Mouse (Mus musculus) small intestine, adult 2 months (tissue): Measurements from ENCODE around the gene Cggbp1. TPM values are rescaled to one million over a fixed set of nuclear protein-coding genes. Genes with fewer than 3 reads are reported as not detected.

ENCODE experiments used
- H3K27ac ChIP-seq: fragments of 200-500 bp; 2 replicates; pipeline ENCODE4 v1.5.1; 2012; ENCODE audit warnings: low read depth, low read length, control low read depth, inconsistent platforms; ENCODE audit not compliant: insufficient read depth
- H3K27me3 ChIP-seq: fragments of 200-500 bp; 2 replicates; pipeline ENCODE4 v1.6.1; 2012; ENCODE audit warnings: mild to moderate bottlenecking, moderate library complexity, low read length, inconsistent platforms; ENCODE audit not compliant: control insufficient read depth, insufficient read depth
- H3K36me3 ChIP-seq: fragments of 200-500 bp; 2 replicates; pipeline ENCODE4 v1.6.1; 2012; ENCODE audit warnings: mild to moderate bottlenecking, low read length, control low read depth, inconsistent platforms; ENCODE audit not compliant: control insufficient read depth, insufficient read depth
- H3K4me1 ChIP-seq: fragments of 200-500 bp; 2 replicates; pipeline ENCODE4 v1.6.1; 2012; ENCODE audit warnings: low read length, inconsistent platforms, mixed read lengths; ENCODE audit not compliant: control insufficient read depth, insufficient read depth, insufficient read length
- H3K4me3 ChIP-seq: fragments of 200-500 bp; 2 replicates; pipeline ENCODE4 v1.5.1; 2012; ENCODE audit warnings: low read depth, mild to moderate bottlenecking, control low read depth, inconsistent platforms, low read length, moderate library complexity
- CTCF ChIP-seq: fragments of 200-500 bp; IDR thresholded peaks from 2 replicates; pipeline ENCODE4 v1.5.1; 2012; ENCODE audit warnings: low read depth, mild to moderate bottlenecking, control low read depth, inconsistent platforms, low read length, moderate library complexity, mixed read lengths; ENCODE audit not compliant: insufficient replicate concordance, insufficient read length; ENCODE audit errors: extremely low read depth
- POLR2A ChIP-seq: fragments of 200-500 bp; IDR thresholded peaks from 2 replicates; pipeline ENCODE4 v1.6.1; 2012; ENCODE audit warnings: low read depth, mild to moderate bottlenecking, control low read depth, inconsistent platforms, low read length, moderate library complexity
- WGBS: fragments of 180-500 bp; shearing (Covaris S2); methylation state at CpG from one replicate; pipeline ENCODE4 v1.1.7; 2018; 5-methylcytosine and 5-hydroxymethylcytosine counted together
- polyA plus RNA-seq: library from polyadenylated mRNA; depleted of rRNA; stranded (reverse); fragments of >200 nt; gene quantifications from 2 replicates; pipeline ENCODE4 v1.2.3, GENCODE M21; 2012; rRNA removed

Cggbp1 gene
- polyA plus RNA-seq: 1.6 and 3.8 TPM in 2 replicates

DNA sequence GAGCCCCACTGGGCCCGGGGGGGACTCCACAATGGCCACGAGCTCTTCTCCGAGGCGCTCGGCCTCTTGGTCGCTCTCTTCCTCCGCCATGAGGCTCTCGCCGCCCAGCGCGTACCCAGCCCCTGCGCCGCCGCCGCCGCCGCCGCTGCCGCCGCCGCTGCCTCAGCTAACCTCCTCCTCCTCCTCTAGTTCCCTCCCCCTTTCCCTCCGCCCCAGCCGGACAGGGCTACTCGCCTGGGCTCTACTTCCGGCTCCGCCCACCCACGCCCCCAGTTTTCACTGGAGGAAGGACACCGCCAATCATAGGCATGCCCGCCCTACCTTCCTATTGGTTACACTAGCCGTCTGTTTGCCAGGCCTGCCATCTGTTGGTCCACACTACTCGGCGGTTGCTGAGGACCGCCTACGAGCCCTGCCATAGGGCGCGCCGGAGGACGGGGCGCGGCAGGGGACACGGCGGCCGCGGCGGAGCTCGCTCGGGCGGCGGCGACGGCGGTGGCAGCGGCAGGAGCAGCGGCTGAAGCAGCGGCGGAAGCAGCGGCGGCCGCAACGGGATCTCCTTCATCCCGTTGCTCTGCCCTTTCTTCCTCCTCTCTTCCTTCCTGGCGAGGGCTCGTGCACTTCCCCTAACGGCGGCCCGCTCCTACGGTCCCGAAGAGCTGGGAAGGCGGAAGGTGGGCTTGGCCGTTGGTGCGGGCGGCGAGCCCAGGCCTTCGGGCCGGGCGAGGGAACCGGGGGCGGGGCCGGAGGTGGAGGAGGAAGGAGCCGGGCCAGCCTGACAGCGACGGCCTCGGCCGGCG lies at the start of gene Cggbp1, which contains the start of gene Zfp654:
Cggbp1 (plus strand) TSS at position 434 of the 800 bp plus-strand sequence.
Zfp654 (minus strand) TSS at position 90 of the 800 bp plus-strand sequence.
- WGBS: under 1% methylated on average over 75 of the region's 85 CpGs
- Histone ChIP-seq H3K4me1 (peaks cover 2% of the 10 kb centered on the region; the same call in 1 of the 2 replicates), H3K36me3 (peaks cover 16% of the 10 kb centered on the region), H3K4me3 (peak within 1 kb of the TSS; percentile 92), H3K27ac (peak within 1 kb of the TSS; percentile 94), H3K27me3 (no peaks in the 10 kb centered on the region)
- TF ChIP-seq POLR2A (peak; percentile 73), CTCF (no peak)

DNA sequence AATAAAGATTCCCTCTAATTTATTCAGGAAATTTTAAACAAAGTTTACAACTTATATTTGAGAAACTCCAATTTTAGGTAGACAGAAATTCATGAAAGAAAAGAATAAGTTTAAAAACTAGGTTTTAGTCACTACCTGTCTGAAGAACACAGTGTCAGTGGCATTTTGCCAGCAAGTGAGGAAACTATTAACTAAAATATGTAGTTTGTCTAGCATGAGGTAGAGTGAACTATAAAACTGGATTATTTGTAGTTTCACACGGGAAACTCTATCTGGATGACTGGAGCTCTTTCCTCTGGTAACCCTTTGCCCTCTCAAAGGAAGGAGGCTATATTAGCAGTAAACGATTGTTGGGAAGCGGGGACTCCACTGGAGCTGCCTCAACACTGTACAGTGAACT lies 48.8 kb upstream of the Cggbp1 start:
- TF ChIP-seq POLR2A: no peak
- no peak for TF ChIP-seq CTCF
- H3K4me1 ChIP-seq: 0 out of 2 replicates have a peak, but pooled peaks cover 1% of the 10 kb centered on the region
- WGBS: 59% methylated on average over 3 of the region's 3 CpGs
- no peak overlapping the region for H3K27ac ChIP-seq
- H3K27me3 ChIP-seq: no peaks in the 10 kb centered on the region
- H3K36me3 ChIP-seq: peaks cover 4% of the 10 kb centered on the region; the same call in 1 of the 2 replicates
- H3K4me3 ChIP-seq: no peak overlapping the region

DNA sequence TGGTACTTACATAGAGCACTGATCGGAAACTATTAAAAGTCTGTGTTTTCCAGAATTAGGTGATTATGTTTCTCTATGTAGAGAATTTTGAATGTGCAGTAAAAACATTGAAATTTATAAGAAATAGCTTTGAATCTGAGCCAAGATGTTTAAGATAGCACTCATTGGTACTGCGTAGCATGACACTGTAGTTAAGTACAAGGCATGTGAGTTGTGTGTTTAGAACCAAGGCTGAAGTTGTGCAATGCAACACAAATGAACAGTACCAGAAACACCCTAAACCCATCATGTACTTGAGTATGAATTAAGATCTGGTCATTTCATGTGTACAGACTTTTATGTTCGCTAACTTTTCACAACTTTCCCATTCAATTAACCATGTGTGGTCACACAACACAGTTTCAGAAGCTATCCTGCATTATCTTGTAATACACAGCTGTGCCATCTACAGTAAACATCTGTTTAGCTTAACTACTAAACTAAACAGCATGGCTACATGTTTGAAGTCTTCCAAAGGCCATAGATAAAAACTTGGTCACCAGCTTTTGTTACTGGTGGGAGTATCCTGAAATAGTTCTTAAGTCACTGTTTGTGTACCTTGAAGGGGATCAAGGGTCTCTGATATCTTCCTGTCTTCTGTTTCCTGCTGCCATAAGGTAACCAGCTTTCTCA lies 34.6 kb upstream of the Cggbp1 start:
- H3K27me3 ChIP-seq: no peaks in the 10 kb centered on the region
- 95% methylated on average over 3 of the region's 3 CpGs for WGBS
- peaks cover 6% of the 10 kb centered on the region for H3K36me3 ChIP-seq
- H3K27ac ChIP-seq: no peak overlapping the region
- no peak overlapping the region for H3K4me3 ChIP-seq
- no peak for TF ChIP-seq CTCF
- no peak for TF ChIP-seq POLR2A
- H3K4me1 ChIP-seq: no peaks in the 10 kb centered on the region

DNA sequence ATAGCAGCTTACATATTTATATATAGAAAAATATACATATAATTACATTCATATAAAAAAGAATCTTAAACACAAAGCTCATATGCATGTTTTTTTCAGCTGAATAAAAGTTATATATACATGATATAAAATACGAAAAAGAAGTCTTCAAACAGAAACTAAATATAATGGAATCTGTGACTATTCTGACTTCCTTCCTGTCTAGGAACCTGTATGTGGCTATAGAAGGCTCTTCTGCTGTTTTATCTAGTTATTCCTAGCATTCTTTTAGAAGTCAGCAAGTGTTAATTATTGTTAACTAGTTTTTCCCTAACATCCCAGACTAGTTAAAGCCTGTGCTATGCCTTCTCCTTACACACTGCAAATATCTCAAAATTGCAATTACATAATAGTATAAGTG lies 27.9 kb upstream of the Cggbp1 start:
- H3K36me3 ChIP-seq: peaks cover 4% of the 10 kb centered on the region; the same call in 1 of the 2 replicates
- 87% methylated on average over 1 of the region's 1 CpGs for WGBS
- no peaks in the 10 kb centered on the region for H3K27me3 ChIP-seq
- no peak overlapping the region for H3K4me3 ChIP-seq
- TF ChIP-seq POLR2A: no peak
- TF ChIP-seq CTCF: no peak
- no peaks in the 10 kb centered on the region for H3K4me1 ChIP-seq
- H3K27ac ChIP-seq: no peak overlapping the region

DNA sequence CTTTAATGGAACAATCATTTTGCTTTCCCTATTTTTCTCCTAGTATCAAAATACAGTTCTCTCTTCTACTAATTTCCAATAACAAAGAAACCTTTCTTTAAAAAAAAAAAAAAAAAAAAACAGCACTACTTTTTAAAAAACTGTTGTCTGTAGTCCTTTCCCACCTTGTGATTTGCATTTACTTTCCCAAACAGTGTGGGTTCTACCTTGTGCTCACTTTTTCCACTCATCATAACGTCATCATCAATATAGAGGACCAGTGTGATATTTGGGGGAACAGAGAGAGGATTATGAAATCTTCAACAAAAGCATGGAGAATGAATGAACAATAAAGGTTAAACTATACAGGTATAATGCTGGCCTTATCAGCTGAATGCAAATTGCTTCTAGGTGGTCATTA lies 27.3 kb upstream of the Cggbp1 start:
- 89% methylated on average over 1 of the region's 1 CpGs for WGBS
- H3K27ac ChIP-seq: no peak overlapping the region
- no peaks in the 10 kb centered on the region for H3K4me1 ChIP-seq
- no peaks in the 10 kb centered on the region for H3K27me3 ChIP-seq
- peaks cover 6% of the 10 kb centered on the region; the same call in 1 of the 2 replicates for H3K36me3 ChIP-seq
- no peak for TF ChIP-seq POLR2A
- TF ChIP-seq CTCF: no peak
- no peak overlapping the region for H3K4me3 ChIP-seq

DNA sequence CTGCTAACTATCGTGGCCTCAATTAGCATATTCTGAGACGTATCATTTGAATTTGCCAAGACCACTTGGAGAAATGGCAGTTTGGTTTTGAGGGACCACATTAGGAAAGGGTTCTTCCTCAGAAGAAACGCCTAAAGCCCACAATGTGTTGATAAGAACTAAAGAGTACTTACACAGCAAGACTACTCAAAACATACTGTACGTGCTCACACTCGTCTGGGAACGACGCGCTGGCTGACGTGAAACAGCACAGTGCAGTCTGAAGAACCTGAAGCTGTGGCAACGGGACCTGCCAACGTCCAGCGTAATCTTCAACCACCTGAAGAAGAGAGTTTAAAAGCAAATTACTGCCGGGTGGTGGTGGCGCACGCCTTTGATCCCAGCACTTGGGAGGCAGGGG lies 21.5 kb upstream of the Cggbp1 start:
- 91% methylated on average over 15 of the region's 15 CpGs for WGBS
- H3K36me3 ChIP-seq: peaks cover 8% of the 10 kb centered on the region; the same call in 1 of the 2 replicates
- no peaks in the 10 kb centered on the region for H3K27me3 ChIP-seq
- H3K4me1 ChIP-seq: no peaks in the 10 kb centered on the region
- no peak overlapping the region for H3K4me3 ChIP-seq
- TF ChIP-seq CTCF (no peak), POLR2A (no peak)
- no peak overlapping the region for H3K27ac ChIP-seq

DNA sequence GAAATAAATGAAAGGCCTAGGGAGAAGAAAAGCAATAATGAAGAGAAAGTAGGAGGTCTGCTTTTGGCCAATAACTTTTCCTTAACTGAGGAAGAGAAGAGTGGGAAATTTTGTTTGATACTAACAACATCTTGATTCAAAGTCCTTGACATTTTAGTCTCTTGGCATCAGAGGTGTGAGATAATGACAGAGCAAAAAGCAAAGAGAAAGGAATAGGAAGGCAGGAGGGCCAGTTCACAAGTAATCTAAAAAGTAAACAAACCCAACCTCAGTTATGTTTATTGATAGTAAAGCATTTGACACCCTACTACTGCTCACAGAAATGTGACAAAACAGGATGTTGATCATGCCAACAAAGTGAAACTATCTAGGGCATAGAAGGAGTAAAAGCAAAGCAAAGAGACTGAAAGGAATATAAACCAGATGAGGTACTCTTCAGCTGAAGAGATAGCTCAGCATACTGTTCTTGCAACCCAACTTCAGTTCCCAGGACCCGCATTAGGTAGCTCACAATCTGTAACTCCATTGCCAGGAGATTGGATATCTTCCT lies 15.7 kb upstream of the Cggbp1 start:
- Histone ChIP-seq H3K36me3 (no peaks in the 10 kb centered on the region), H3K27me3 (no peaks in the 10 kb centered on the region), H3K4me3 (no peak overlapping the region), H3K4me1 (no peaks in the 10 kb centered on the region), H3K27ac (no peak overlapping the region)
- TF ChIP-seq CTCF: no peak
- 57% methylated on average over 1 of the region's 1 CpGs for WGBS
